Mouse (Mus musculus) bone marrow, adult 2 months (tissue): Measurements from ENCODE around the gene Fam129a.

Experiments used
- CTCF ChIP-seq: fragments of 200-500 bp; IDR thresholded peaks from 2 replicates; pipeline ENCODE4 v1.5.1; 2011; ENCODE audit warnings: low read length, control low read depth; ENCODE audit not compliant: control insufficient read depth, insufficient read depth
- POLR2A ChIP-seq: fragments of 200-500 bp; IDR thresholded peaks from 2 replicates; pipeline ENCODE4 v1.6.1; 2011; ENCODE audit warnings: low read depth, mild to moderate bottlenecking, control low read depth, low read length, borderline replicate concordance; ENCODE audit not compliant: control insufficient read depth

- TF ChIP-seq POLR2A, result no peak
- TF ChIP-seq CTCF, result no peak
Measured at GRCm38 (mm10) chr1:151686696-151687095, 115.7 kb downstream of the Fam129a start.
